Comparison of ENCODE assay signal across 15 mouse cellular contexts in genomic region chr5:93167919-93168516, GRCm38 (mm10). TPM values are rescaled to one million over a fixed set of nuclear protein-coding genes. Genes with fewer than 3 reads are reported as not detected.
DNase-seq lines count a peak whose midpoint lies in the region; ATAC-seq and TF ChIP-seq lines count a peak whose summit lies in the region.
"Had no signal": no experiment of that assay in that cellular context is flagged by ENCODE, and none has a peak within 500 bp of the region (broad histone marks: within the 10 kb centered on the region; RNA-seq: fewer than 3 reads in every experiment).

No protein-coding gene starts in this region.

- POLR2A ChIA-PET in Patski (lab: Charles Lee) = interaction anchor here (3.0 kb wide), 1 partner anchor 11 kb away, joined by 11 read pairs; no protein-coding TSS in a partner anchor

- in situ Hi-C loops in Patski (cut with MboI; ENCODE audit: low pct_unique_long_range_greater_than_20kb) = loop anchor here (10.0 kb wide), 1 partner anchor 163 kb away; no protein-coding TSS in a partner anchor

- peak; percentile 53 for TF ChIP-seq CTCF in Patski (IDR thresholded peaks at IDR 0.05)

- CTCF ChIA-PET in Patski (lab: Charles Lee) = interaction anchor here (0.6 to 2.9 kb wide), 12 partner anchors 9 to 180 kb away, joined by 3 to 12 read pairs (median 4); partner anchors contain the start of gene Sept11

- no peaks in the 10 kb centered on the region for H3K27me3 ChIP-seq in Patski
- H3K27me3 ChIP-seq: intestine, embryonic 15.5 days; midbrain, embryonic 13.5 days had no signal

- ATAC-seq in Patski = no peak
- peak; percentile 85 for ATAC-seq in granulocyte monocyte progenitor cell, adult 5-6 weeks (replicated peaks; ENCODE audit: poor library complexity, severe bottlenecking)
- ATAC-seq: intestine, embryonic 15.5 days; midbrain, embryonic 13.5 days had no signal

- DNase-seq in heart, adult 11 months = peak; percentile 80
- no peak for DNase-seq in heart, postnatal 10 days
- DNase-seq in 416B (ENCODE audit: low read depth) (peak; percentile 43), Patski (ENCODE audit: low read depth, low spot score) (no peak)
- DNase-seq in retina, postnatal 1 day = no peak
- no peak for DNase-seq in right cerebral cortex, postnatal 14 days
- DNase-seq: adrenal gland, postnatal 10 days; cerebellum, postnatal 10 days; heart, adult 18-20 months; lung, postnatal 14 days; right cerebral cortex, postnatal 25 days; thymus, postnatal 25 days had no signal

- intact Hi-C loops in heart, postnatal 10 days (cut with DNase I) = no loop called here

RNA-seq across cellular contexts. Expression of gene Ccni, which starts 38.3 kb away (rescaled TPM):
- total RNA-seq in heart, postnatal 10 days (2021) = 100 to 1,000 TPM; 252 to 270 TPM
- 239 TPM for polyA plus RNA-seq in Patski (2021)
- total RNA-seq in granulocyte monocyte progenitor cell, adult 5-6 weeks (2014; fragmentation: Nextera tagmentation) = 143 and 144 TPM in 2 replicates
- 139 and 145 TPM in 2 replicates for total RNA-seq in granulocyte monocyte progenitor cell, adult 5-6 weeks (2017)

RNA-seq across cellular contexts. Expression of gene 2010109A12Rik, which starts 38.3 kb away (rescaled TPM):
- under 1 TPM in 1 of 2 experiments, not detected in 1; 0.57 TPM for total RNA-seq in heart, postnatal 10 days (2021)
- 0.17 TPM for polyA plus RNA-seq in Patski (2021)
- total RNA-seq in granulocyte monocyte progenitor cell, adult 5-6 weeks (2014; fragmentation: Nextera tagmentation) = not detected in 2 replicates
- 2.3 and 4.7 TPM in 2 replicates for total RNA-seq in granulocyte monocyte progenitor cell, adult 5-6 weeks (2017)

Comparison
In these comparisons a context has a peak if more than half of its experiments do, and no peak if none do; other contexts are left out.
1. DNase-seq: peak in heart, adult 11 months (single experiment) and 416B (single experiment); none in heart, postnatal 10 days (0 of 2), Patski (single experiment), retina, postnatal 1 day (single experiment) and right cerebral cortex, postnatal 14 days (single experiment).